Mouse (Mus musculus): ENCODE data around the gene Cant1.

DNA sequence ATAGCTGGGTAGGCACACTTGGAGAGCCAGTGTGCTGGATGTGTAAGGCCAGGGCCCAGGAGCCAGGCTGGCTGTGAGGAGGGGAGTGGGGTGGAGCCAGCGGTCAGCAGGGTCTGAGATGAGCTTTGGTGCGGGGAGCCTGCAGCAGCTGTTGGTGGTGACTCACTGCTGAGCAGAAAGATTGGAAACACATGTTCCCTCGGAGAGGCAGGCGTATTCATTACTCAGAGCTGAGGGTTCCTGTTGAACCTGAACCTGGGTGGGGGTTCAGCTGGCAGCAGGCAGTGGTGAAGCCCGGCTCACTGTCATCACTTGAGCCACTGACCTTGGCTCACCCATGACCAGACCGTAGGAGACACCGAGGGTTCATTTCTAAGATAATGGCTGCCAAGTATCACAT is 53.7 kb downstream of the Cant1 start:
- TF ChIP-seq CTCF (conservative IDR thresholded peaks at IDR 0.05; ENCODE audit: low read length) (no peak), POU5F1 (IDR thresholded peaks at IDR 0.05; ENCODE audit: borderline replicate concordance, low read length) (no peak), NANOG (IDR thresholded peaks at IDR 0.05; ENCODE audit: borderline replicate concordance, low read length) (no peak)
